Mouse (Mus musculus): Measurements from ENCODE around the gene Tmem176a.

Gene Tmem176a

GRCm38 (mm10) chr6:48894203-48894602, 53.5 kb downstream of the Tmem176a start:
- in situ Hi-C loops (cut with MboI, MseI): no loop called here

GRCm38 (mm10) chr6:48894938-48895818, 54.5 kb downstream of the Tmem176a start:
- in situ Hi-C loops (cut with MboI, MseI): no loop called here

DNA sequence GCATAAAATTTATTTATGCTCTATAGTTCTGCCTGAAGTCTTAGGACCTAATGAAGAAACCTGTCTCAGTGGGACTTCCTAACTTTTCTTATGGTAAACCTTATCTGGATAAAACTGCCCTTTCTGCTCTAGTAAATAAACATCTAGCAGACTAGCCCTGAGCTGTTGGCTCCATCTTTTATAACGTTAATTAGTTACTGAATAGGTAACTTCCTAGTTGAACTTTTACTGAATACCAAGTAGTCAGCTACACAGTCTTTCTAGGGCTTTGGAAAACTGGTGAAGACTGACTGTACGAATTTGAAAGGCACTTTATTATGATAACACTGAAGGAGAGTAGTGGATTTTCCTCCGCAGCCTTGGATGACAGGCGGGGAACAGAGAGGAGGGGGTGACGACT, 55.2 kb downstream of the Tmem176a start:
- in situ Hi-C loops (cut with MboI, MseI): no loop called here

Data from T-helper 2 cell (primary cell).